Mouse (Mus musculus) heart, postnatal 4 days (tissue): ENCODE data around the gene Nsd1. TPM values are rescaled to one million over a fixed set of nuclear protein-coding genes. Genes with fewer than 3 reads are reported as not detected.

ENCODE experiments used
- DNase-seq: peaks from one replicate; pipeline ENCODE4 v3.0.0; 2021
- total RNA-seq, 2 experiments: library from RNA; stranded (reverse); gene quantifications; 2 replicates each; pipeline ENCODE4 v1.2.3; 2021

Nsd1 gene
- total RNA-seq, 2 experiments from 2014 or later: 107 to 108 TPM

- DNase-seq: no peak
Measured at GRCm38 (mm10) chr13:55255052-55255652, 45.6 kb downstream of the Nsd1 start.

DNA sequence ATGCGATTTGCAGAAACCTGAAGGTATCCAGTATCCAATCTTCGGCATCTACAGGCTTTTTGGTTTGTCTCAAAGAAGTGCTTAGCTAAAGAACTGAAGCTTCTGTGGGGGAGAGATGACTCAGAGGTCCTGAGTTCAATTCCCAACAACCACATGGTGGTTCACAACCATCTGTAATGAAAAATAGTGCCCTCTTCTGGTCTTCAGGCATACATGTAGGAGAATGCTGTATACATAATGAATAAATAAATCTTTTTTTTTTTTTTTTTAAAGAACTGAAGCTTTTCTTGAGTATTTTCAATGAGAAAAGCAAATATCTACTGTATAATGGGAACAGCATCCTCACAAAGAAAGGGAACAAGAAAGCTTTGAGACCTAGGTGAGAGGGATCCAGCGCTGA, 49.1 kb downstream of the Nsd1 start:
- no peak for DNase-seq

- DNase-seq: no peak
Measured at GRCm38 (mm10) chr13:55261521-55261920, 51.9 kb downstream of the Nsd1 start.

DNA sequence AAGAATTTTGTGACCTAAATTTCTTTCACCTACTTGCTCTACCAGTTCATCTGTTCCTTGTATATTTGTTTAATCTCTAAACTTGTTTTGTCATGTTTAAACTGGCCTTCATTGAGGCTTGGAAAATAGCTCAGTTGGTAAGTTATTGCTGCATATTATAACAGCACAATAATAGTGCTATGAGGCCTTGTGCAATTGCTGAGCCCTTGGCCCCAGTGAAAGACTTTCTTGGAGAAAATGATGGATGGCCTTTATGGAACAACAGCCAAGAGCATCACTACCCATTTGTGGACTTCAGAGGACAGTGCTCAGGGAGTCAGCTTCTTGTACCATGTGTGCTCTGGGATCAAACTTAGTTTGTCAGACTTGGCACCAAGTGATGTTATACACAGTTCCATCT, 52.5 kb downstream of the Nsd1 start:
- DNase-seq: no peak

DNA sequence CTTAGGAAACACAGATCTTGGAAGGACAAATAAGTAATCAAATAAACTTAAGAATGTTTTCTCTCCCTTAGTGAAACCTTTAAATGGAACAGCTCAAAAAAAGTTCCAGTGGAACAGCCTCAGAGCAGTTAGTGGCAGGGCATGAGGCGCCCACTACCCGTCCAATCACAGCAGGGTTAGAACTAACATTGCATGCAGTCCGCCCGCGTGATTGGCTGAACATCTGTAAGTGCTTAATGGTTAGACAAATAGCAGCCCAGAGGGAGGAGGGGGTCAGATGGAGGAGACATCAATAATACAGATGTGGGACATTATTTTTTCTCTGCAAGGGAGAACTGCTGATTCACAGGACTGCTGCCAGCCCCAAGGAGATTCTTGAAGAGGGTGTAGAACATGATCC, 67.6 kb downstream of the Nsd1 start:
- no peak for DNase-seq

- DNase-seq: no peak
Measured at GRCm38 (mm10) chr13:55277646-55278045, 68.1 kb downstream of the Nsd1 start.

- DNase-seq: no peak
Measured at GRCm38 (mm10) chr13:55288854-55289253, 79.3 kb downstream of the Nsd1 start.

DNA sequence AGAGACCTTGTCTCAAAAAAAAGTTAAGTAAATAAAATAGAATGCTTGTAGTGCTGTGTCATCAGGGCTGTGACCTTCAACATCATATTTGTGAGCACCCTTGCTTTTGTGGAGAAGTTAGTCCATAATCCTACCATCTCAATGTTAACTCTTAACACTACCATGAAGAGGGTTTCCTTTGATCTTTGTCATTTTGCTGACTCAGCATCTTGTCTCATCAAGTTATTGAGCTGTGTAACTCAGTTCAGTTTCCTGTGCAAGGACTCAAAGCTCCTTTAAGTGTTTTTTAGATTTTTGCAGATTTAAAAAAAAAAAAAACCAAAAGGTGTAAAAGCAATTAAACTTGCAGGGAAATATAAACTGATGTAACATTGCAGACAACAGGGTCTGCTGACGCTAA, 87.2 kb downstream of the Nsd1 start:
- DNase-seq: no peak

- no peak for DNase-seq
Measured at GRCm38 (mm10) chr13:55300913-55301312, 91.3 kb downstream of the Nsd1 start.

DNA sequence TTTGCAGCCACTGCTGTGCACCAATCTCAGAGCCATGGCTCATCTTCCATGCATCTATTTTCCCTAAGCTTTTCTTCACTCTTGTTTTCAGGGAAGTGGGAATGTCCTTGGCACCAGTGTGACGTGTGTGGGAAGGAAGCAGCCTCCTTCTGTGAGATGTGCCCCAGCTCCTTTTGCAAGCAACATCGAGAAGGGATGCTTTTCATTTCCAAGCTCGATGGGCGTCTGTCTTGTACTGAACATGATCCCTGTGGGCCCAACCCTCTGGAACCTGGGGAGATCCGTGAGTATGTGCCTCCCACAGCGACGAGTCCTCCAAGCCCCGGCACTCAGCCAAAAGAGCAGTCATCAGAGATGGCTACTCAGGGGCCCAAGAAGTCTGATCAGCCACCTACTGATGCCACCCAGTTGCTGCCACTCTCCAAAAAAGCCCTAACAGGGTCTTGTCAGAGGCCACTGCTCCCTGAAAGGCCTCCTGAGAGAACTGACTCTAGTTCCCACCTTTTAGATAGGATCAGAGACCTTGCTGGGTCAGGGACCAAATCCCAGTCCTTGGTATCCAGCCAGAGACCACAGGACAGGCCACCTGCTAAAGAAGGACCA, 102.5 kb downstream of the Nsd1 start:
- DNase-seq: no peak

- DNase-seq: no peak
Measured at GRCm38 (mm10) chr13:55313051-55313450, 103.5 kb downstream of the Nsd1 start.

DNA sequence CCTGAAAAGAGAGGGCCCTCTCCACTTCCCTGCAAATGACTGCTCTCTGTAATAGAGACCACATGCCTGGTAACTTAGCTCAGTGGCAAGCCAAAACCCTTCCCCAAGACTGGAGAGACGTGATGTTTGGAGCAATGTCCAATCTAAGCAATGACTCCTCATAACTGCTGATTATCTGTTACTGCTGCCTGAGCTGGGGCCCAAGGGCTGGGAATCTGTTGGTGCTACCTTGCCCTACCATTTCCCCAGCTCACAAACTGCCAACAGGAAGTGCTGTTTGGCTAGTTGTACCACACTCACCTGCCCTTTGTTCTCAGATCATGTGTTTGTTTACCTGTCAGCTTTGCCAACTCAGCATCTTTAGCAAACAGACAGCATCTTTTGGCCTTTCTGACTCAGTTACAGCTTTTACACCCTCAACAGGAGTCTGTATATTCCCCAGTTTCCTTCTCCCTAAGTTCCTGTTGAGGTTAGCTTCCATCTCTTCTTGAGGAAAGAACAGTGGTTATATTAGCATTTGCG, 105.4 kb downstream of the Nsd1 start:
- no peak for DNase-seq

DNA sequence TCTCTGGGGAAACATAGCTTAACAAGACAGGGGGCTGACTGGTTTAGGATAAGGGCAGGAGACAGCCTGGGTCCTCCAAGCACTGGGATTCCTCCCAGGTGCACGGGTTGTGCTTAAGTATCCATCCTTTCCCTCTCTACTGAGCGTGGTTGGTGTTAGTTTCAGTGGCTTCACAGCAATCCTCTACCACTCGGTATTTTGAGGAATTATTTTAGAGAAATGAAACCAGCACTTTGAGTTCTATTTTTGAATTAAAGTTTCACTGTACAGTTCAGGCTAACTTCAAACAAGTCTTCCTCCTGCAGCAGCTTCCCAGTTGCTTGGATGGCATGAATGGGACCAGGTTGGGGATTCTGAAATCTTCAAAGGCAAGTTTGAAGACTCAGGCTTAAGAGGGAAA, 108.8 kb downstream of the Nsd1 start:
- DNase-seq: no peak

- DNase-seq: peak; percentile 27
Measured at GRCm38 (mm10) chr13:55319931-55320533, 110.5 kb downstream of the Nsd1 start, which contains the start of gene Prelid1. TSS of gene Prelid1 (plus strand) at chr13:55320500.

DNA sequence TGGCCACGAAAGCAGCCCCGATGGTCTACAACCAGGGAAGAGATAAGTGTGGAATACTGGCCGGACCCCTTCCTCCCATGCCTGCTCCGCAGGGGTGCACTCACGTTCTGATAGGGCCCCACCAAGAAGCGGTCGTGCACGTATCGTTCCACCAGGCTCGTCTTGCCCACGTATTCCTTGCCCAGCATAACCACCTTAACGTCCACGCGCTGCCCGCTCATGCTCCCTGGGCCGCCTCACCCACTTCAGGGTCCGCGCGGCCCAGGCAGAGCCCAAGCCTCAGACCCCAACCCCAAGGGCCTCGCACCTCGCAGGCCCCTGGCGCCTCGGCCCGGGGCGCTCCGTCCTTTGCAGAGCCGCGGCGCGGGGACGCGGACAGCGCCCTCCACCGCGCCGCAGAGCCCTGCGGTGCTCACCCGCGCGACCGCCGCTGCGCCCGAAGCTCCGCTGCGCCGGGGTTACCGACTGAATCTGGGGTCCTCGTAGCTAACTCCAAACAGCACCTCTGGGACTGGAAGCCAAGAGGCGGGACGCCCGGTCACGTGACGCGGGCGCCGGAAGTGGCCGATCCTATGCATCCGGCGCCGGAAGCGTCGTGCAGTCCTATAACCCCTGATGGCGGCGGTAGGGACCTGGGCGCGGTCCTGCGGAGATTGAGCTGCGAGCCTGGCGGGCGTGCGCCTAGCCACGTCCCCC, 112.0 kb downstream of the Nsd1 start, which contains the start of gene Rab24:
TSS of gene Rab24 (minus strand) at position 513 of the 696 bp plus-strand sequence.
- DNase-seq: peak; percentile 91

GRCm38 (mm10) chr13:55322130-55322825, 112.7 kb downstream of the Nsd1 start:
- peak; percentile 42 for DNase-seq

DNA sequence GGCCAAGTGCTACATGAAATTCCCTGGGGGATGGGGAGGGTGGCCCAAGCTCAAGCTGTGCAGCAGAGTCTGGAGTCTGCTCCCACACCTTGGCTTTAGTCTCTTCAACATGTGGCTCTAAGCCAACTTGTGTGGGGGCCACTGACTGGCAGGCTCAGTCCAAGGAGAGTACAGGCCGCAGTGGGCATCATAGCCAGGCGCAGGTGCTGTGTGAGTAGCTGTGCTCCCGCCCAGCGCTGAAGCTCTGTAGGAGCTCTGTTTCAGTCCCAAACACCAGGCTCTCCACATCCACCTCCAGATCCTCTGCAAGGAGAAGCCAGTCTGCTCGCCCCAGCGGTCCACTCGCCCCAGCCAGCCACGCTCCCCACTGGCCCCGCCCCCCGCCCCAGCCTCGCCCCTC, 116.0 kb downstream of the Nsd1 start:
- no peak for DNase-seq

GRCm38 (mm10) chr13:55327169-55327568, 117.6 kb downstream of the Nsd1 start:
- no peak for DNase-seq

DNA sequence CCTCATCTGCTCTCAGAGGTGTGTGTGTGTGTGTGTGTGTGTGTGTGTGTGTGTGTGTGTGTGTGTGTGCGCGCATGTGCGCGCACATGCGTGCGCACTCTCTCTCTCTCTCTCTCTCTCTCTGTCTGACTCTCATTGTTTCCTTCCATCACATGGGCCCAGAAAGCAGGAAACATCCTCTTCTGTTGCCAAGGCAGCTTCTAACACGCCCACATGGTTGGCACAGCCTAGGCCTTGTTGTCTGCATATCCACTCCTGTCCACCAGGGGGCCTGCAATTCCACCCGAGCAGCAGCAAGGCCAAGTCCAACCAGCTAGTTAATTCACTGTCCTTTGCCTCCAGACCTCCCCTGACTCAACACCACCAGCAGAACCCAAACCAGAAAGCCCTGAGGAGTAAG, 118.1 kb downstream of the Nsd1 start:
- peak; percentile 91 for DNase-seq

DNA sequence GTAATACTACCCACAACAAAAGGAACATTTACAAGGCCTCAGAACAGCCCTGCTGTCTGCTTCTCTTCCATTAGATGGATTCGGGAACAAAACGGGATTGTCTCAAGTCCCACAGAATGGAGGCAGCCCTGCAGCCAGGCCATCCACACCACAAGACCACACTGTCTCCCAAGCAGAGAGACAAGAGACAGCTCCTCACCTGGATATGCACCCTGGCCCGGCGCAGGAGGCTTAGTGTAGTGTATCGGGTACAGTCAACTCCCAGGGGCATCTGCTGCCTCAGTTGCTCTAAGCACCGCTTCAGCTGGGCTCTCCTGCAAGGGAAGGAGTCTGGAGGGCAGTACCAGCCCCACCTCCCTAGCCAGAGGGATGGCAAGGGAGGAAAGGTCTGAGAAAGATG, 118.6 kb downstream of the Nsd1 start:
- DNase-seq: no peak

- no peak for DNase-seq
Measured at GRCm38 (mm10) chr13:55328641-55329040, 119.1 kb downstream of the Nsd1 start.

GRCm38 (mm10) chr13:55329109-55329682, 119.6 kb downstream of the Nsd1 start:
- peak; percentile 63 for DNase-seq
